ENCODE assay signal across 8 mouse cellular contexts in the genomic region with DNA sequence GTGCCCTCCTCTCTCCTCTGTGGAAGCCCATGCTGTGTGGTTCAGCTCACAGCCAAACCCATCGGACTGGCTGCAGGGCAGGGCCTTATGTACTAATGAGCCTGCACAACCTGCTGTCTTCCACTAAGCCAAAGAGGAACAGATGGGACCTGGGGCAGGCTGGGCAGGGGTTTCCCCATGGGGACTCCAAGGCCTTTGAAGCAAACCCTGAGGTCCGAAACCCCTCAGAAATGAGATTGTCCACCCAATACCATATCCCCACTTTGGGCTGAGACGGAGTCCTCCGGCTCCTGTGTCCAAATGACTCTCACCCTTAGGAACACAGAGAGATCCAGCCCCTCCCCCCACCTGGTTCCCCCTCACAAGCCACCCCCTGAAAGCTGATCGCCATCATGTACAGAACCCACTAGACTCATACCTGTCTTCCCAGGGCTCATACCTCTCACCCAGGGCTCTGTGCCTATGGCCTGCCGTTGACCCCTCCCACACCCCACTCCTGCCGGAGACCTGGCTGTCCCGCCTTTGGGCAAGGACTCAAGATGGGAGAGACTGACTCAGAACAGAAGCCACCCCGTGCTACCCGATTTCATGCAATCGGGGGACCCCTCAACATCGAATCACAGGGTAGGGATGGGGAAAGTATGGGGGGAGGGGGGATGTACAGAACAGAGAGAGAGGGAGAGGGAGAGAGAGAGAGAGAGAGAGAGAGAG. TPM values are rescaled to one million over a fixed set of nuclear protein-coding genes. Genes with fewer than 3 reads are reported as not detected.
DNase-seq lines count a peak whose midpoint lies in the region; ATAC-seq and TF ChIP-seq lines count a peak whose summit lies in the region.

No protein-coding gene starts in this region.

- peaks cover 53% of the 10 kb centered on the region for H3K79me2 ChIP-seq in C2C12 (ENCODE audit: control insufficient read depth, insufficient read depth)

- H3K4me1 ChIP-seq in lung, embryonic 16.5 days (replicated peaks; ENCODE audit: control insufficient read depth, insufficient read depth, low read length) = peaks cover 24% of the 10 kb centered on the region
- peaks cover 12% of the 10 kb centered on the region for H3K4me1 ChIP-seq in stomach, embryonic 16.5 days (ENCODE audit: control insufficient read depth, insufficient read depth, low read length)

- peaks cover 13% of the 10 kb centered on the region for H3K36me3 ChIP-seq in C2C12 (ENCODE audit: control insufficient read depth, insufficient read depth)
- peaks cover 4% of the 10 kb centered on the region; the same call in 1 of the 2 replicates for H3K36me3 ChIP-seq in lung, embryonic 16.5 days (ENCODE audit: control insufficient read depth, insufficient read depth, low read length)
- H3K36me3 ChIP-seq in stomach, embryonic 16.5 days (ENCODE audit: control insufficient read depth, insufficient read depth, low read length) = no peaks in the 10 kb centered on the region

- peak; percentile 62 for ATAC-seq in lung, embryonic 16.5 days (ENCODE audit: low read depth)
- peak; percentile 51; the same call in 1 of the 2 replicates for ATAC-seq in stomach, embryonic 16.5 days (ENCODE audit: insufficient read depth, low FRiP score)

- TF ChIP-seq CTCF in C2C12 (IDR thresholded peaks at IDR 0.05; ENCODE audit: control insufficient read depth, insufficient read depth, insufficient read length) = no peak

- H3K4me2 ChIP-seq in lung, embryonic 16.5 days (ENCODE audit: low read depth, low read length) = peak overlapping the region; percentile 70
- peak overlapping the region; percentile 73 for H3K4me2 ChIP-seq in stomach, embryonic 16.5 days (ENCODE audit: low read depth, low read length)

- peak overlapping the region; percentile 71 for H3K9ac ChIP-seq in lung, embryonic 16.5 days (ENCODE audit: low read length)
- H3K9ac ChIP-seq in stomach, embryonic 16.5 days (ENCODE audit: low read length) = peak overlapping the region; percentile 96

- H3ac ChIP-seq in C2C12 (ENCODE audit: control insufficient read depth, insufficient read length, low read depth) = peak overlapping the region; percentile 96

- peak; percentile 53 to 70 for DNase-seq in adrenal gland, adult (ENCODE audit: inconsistent age in 2 of 2, low spot score in 1 of 2)
- DNase-seq in adrenal gland, postnatal 25 days = no peak
- peak; percentile 64 for DNase-seq in embryo, embryonic 10.5 days (ENCODE audit: low spot score)
- DNase-seq in heart, postnatal 4 days = peak; percentile 46
- DNase-seq in left cerebral cortex, postnatal 14 days (ENCODE audit: low spot score in 2 of 2) = no peak

- no peaks in the 10 kb centered on the region for H3K27me3 ChIP-seq in C2C12 (ENCODE audit: control insufficient read depth, insufficient read depth, insufficient read length)
- H3K27me3 ChIP-seq in lung, embryonic 16.5 days (ENCODE audit: control insufficient read depth, insufficient read depth, low read depth, low read length) = no peaks in the 10 kb centered on the region
- no peaks in the 10 kb centered on the region for H3K27me3 ChIP-seq in stomach, embryonic 16.5 days (ENCODE audit: control insufficient read depth, insufficient read depth, low read length)

- peak overlapping the region; percentile 57 for H3K4me3 ChIP-seq in C2C12 (ENCODE audit: insufficient read depth, poor library complexity, severe bottlenecking)
- H3K4me3 ChIP-seq in lung, embryonic 16.5 days (ENCODE audit: low read length) = peak overlapping the region; percentile 54
- H3K4me3 ChIP-seq in stomach, embryonic 16.5 days (replicated peaks; ENCODE audit: low read length) = peak overlapping the region; percentile 70

- H3K9me3 ChIP-seq in lung, embryonic 16.5 days (ENCODE audit: control insufficient read depth, low read length) = no peaks in the 10 kb centered on the region; the same call in 1 of the 2 replicates
- H3K9me3 ChIP-seq in stomach, embryonic 16.5 days (replicated peaks; ENCODE audit: control insufficient read depth, low read length) = no peaks in the 10 kb centered on the region

- peak overlapping the region; percentile 60 for H3K27ac ChIP-seq in lung, embryonic 16.5 days (ENCODE audit: low read length)
- peak overlapping the region; percentile 79 for H3K27ac ChIP-seq in stomach, embryonic 16.5 days (ENCODE audit: low read length)

- H3K79me3 ChIP-seq in C2C12 (ENCODE audit: low read depth) = peaks cover 21% of the 10 kb centered on the region

- 9% methylated on average over 12 of the region's 12 CpGs for WGBS in lung, embryonic 16.5 days
- WGBS in stomach, embryonic 16.5 days = 5% methylated on average over 12 of the region's 12 CpGs

- intact Hi-C loops in left cerebral cortex, postnatal 14 days (cut with DNase I) = no loop called here

TF ChIP-seq in C2C12, 6 proteins besides CTCF, POLR2A, EP300 and RAD21:
- TF ChIP-seq MAX (IDR thresholded peaks at IDR 0.05) = no peak
- no peak for TF ChIP-seq MYOD1 (IDR thresholded peaks at IDR 0.05; ENCODE audit: control insufficient read depth, insufficient read length, low read depth)
- TF ChIP-seq CEBPB (IDR thresholded peaks at IDR 0.05; ENCODE audit: low read depth) = no peak
- TF ChIP-seq USF1 (IDR thresholded peaks at IDR 0.05; ENCODE audit: low read depth) = no peak
- TF ChIP-seq FOSL1 (IDR thresholded peaks at IDR 0.05; ENCODE audit: insufficient read depth, low read length, poor library complexity, severe bottlenecking) = no peak
- TF ChIP-seq MYOG (IDR thresholded peaks at IDR 0.05; ENCODE audit: control insufficient read depth, extremely low read depth, insufficient read length) = no peak
TF ChIP-seq in C2C12: peak in this region for 0.

RNA-seq across cellular contexts. Expression of gene Arhgef10l, which starts 17.9 kb away (rescaled TPM):
- total RNA-seq in adrenal gland, postnatal 25 days (2021) = 10.0 and 16.6 TPM in 2 replicates
- 27.8 TPM for polyA plus RNA-seq in C2C12 (2012; fragmentation: generic; extraction: Trizol)
- 10 to 100 TPM; 45.9 to 46.7 TPM for total RNA-seq in heart, postnatal 4 days (2021)
- 15.5 and 15.8 TPM in 2 replicates for polyA plus RNA-seq in lung, embryonic 16.5 days (2015; fragmentation: Nextera tagmentation; extraction: Ambion mirVana)
- polyA plus RNA-seq in stomach, embryonic 16.5 days (2015; fragmentation: Nextera tagmentation; extraction: Ambion mirVana) = 18.4 and 21.7 TPM in 2 replicates
- total RNA-seq in left cerebral cortex, postnatal 14 days (2021) = 10 to 100 TPM; 44.3 to 53.6 TPM

RNA-seq across cellular contexts. Expression of gene Rcc2, which starts 52.5 kb away (rescaled TPM):
- total RNA-seq in adrenal gland, postnatal 25 days (2021) = 82.0 and 87.5 TPM in 2 replicates
- polyA plus RNA-seq in C2C12 (2012; fragmentation: generic; extraction: Trizol) = 213 TPM
- total RNA-seq in heart, postnatal 4 days (2021) = 10 to 100 TPM; 38.2 to 38.5 TPM
- polyA plus RNA-seq in lung, embryonic 16.5 days (2015; fragmentation: Nextera tagmentation; extraction: Ambion mirVana) = 21.9 and 22.4 TPM in 2 replicates
- polyA plus RNA-seq in stomach, embryonic 16.5 days (2015; fragmentation: Nextera tagmentation; extraction: Ambion mirVana) = 15.1 and 16.2 TPM in 2 replicates
- total RNA-seq in left cerebral cortex, postnatal 14 days (2021) = 10 to 100 TPM; 67.2 to 69.5 TPM

Comparison
In these comparisons a context has a peak if more than half of its experiments do, and no peak if none do; other contexts are left out.
1. DNase-seq: peak in adrenal gland, adult (2 of 2), embryo, embryonic 10.5 days (single experiment) and heart, postnatal 4 days (single experiment); none in adrenal gland, postnatal 25 days (single experiment) and left cerebral cortex, postnatal 14 days (0 of 2).
2. Peak in every context shown above with its lines, with median percentiles within 50 percentile points of each other: H3K4me3 ChIP-seq.